Mouse (Mus musculus): Measurements from ENCODE around the gene Fam25c.

DNA sequence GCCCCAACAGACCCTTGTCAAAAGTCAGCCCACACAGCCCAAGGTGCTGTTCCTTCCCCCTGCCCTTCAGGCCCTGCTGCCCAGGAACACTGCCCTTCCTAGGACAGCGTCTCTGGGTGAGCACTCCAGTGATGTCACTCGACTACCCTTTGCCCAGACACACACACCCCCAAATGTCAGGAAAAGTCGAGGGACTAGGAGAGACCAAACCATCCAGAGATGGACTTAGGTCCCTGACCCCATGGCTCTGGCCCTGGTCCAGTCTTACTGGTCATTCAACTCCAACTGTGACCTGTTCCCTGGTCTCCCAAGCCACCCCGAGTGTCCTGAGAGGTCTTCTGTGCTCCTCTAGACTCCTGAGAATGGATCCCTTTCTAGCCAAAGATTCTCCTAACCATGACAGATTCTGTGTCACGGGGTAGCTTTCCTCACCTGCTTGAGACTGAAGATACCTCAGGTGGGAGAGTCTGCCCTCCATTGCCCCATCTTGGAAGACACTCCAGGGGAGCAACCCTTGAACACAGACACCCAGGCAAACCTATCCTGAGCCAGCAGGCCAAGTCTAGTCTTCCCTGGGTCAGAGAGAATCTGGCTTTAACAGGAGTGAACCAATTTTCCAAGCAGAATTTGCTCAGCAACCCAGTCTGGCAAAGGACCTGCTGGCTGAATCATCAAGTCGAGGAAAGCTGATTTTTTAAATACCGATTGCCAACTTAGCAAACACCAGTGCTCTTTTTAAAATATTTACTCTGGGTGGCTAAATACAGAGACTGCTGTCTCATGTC is 2.6 kb upstream of the Fam25c start:
- TF ChIP-seq EP300 (IDR thresholded peaks at IDR 0.05; ENCODE audit: low read depth) (no peak), CTCF (IDR thresholded peaks at IDR 0.05; ENCODE audit: low read depth) (no peak)

All from liver, embryonic 14.5 days (tissue).